Mouse (Mus musculus): ENCODE measurements at regions not wholly inside any gene's neighbourhood (a gene's known extent, or its start where the extent isn't known, plus 50 kb on each side); places are given as distances from the start of the nearest gene placed in this dataset.

- peak; percentile 5 for DNase-seq (ENCODE audit: low read depth, low spot score)
Measured at GRCm38 (mm10) chr10:43634371-43635080, 56.4 kb downstream of the Cd24a start.

DNA sequence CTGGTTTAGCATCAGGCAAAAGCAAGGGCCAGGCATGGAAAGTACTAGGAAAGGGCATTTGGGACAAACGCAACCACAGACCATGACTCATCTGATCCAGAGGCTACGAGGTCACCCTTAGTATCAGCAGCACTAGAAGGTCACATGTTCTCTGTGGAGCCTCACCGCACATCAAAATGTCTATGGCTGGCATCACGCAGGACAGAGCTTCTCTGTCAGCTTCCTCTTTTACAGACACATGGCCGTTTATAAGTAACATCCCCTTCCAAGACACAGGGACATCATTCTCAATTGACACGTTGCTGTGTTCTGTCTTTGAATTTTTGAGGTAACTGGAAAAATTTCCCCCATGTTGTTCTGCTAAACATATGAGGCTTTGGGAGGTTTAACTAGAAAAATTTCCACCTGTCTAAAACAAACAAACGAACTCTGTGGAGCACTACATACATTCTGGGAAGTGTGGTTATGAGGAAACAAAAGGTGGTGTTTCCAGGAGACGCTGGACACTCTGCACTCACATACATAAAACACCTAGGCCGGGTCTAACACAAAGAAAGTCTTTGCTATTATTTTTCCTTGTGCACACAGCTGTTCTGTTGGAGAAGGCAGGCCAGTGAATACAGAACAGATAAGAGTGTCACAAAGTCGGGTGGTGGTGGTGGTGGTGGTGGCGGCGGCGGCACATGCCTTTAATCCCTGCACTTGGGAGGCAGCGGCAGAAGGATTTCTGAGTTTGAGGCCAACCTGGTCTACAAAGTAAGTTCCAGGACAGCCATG, 63.3 kb downstream of the Cd24a start:
- no peak for DNase-seq (ENCODE audit: low read depth, low spot score)

DNA sequence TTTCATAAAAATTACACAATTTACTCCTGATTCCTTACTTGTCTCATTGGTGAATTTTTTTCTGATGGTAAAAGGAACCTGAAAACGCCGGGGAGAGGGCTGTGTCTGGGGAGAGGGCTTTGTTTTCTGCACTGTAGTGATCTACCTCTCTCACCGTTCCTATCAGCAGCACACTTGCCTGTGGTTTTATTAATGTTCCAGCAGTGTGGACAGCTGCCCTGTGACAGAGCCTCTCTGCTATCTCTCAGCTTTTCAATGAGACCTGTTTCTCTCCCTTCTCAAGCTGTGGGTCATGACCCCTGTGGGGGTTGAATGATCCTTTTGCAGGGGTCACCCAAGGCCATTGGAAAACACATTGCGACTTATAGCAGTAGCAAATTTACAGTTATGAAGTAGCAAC, 68.2 kb downstream of the Cd24a start:
- DNase-seq (ENCODE audit: low read depth, low spot score) = no peak

- DNase-seq (ENCODE audit: low read depth, low spot score) = no peak
Measured at GRCm38 (mm10) chr10:43646965-43647364, 68.9 kb downstream of the Cd24a start.

DNA sequence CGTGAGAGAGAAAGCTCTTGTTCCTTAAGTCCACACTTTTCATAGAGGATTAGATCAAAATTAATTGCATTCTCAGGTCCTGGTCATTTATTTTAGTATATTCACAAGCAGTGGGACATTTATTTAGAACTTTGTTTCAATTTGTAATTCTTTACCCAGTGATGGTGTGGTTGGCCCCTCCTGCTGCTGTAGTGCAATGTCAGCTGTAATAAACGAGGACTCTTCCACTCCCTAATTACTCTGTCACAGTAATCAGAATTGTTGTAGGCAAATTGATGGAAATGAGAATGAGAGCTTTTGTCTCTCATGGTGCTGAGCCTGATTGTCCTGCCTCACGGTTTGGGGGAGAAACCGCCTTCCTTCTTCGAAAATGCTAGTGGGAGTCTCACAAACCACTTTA, 70.1 kb downstream of the Cd24a start:
- no peak for DNase-seq (ENCODE audit: low read depth, low spot score)

DNA sequence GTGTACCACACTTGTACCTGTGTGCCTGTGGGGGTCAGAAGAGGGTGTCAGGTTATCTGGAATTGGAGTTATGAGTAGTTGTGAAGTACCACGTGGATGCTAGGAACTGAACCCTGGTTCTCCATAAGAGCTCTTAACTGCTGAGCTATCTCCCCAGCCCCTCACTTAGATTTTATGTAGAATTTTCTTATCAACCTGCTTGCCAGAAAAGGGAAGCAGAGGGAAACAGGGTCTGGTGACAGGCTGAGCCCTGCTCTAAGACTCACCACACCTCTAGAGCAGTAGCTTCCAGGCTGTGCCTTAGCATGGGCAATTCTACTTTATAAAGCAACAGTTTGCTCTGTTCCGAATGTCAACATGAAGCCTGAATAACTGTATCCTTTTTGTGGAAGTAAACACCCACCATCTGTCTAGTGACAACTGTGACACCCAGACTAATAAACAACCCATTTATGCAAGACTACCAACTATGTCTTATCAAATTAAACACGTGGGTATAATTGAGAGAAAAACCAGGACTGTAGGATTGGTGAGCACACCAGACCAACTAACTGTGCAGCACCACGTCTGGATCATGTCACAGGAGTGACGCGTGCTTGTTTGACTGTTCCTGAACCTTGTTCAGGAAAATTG, 70.8 kb downstream of the Cd24a start:
- no peak for DNase-seq (ENCODE audit: low read depth, low spot score)

- no peak for DNase-seq (ENCODE audit: low read depth, low spot score)
Measured at GRCm38 (mm10) chr10:43650449-43650848, 72.4 kb downstream of the Cd24a start.

DNA sequence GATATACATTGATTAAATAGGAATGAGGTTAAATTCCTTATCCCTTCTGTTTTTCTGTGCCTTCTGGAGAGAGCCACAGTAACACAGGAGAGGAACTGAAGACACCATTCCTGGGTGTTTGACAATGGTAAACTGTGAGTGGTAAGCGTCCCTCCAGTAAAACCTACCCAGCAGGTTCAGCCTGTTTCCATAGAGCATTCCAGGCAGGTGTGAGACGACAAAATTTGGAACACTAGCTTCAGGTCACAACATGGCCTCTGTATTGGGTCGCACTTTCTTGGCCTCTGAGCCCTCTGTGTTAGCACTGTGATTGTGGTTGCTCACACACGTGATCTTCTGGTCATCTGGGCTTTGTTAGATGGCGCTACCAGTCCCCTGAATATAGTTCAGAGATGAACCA, 73.4 kb downstream of the Cd24a start:
- no peak for DNase-seq (ENCODE audit: low read depth, low spot score)

DNA sequence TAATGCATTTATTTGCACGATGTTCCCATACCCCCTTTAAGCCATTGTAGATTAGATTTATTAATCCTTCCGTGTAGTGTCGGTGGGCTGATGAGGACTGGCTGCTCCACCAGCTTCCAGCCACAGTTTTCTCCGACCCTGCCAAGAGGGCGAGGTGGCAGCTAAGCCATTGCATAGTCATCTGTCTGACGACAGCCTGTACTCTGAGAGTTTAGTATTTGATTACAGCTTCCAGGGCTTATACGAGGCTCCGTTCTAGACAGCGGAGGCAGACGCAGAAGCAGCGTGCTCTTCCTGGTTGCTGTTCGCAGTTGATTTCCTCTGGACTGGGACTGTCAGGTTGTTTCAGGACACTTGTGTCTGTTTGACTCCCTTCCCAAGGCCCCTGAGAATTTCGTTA, 73.8 kb downstream of the Cd24a start:
- no peak for DNase-seq (ENCODE audit: low read depth, low spot score)

- DNase-seq (ENCODE audit: low read depth, low spot score) = no peak
Measured at GRCm38 (mm10) chr10:43655082-43655671, 77.1 kb downstream of the Cd24a start.

- no peak for DNase-seq (ENCODE audit: low read depth, low spot score)
Measured at GRCm38 (mm10) chr10:43655680-43656079, 77.6 kb downstream of the Cd24a start.

- DNase-seq (ENCODE audit: low read depth, low spot score) = no peak
Measured at GRCm38 (mm10) chr10:43656207-43656606, 78.1 kb downstream of the Cd24a start.

GRCm38 (mm10) chr10:43657501-43658225, 79.6 kb downstream of the Cd24a start:
- DNase-seq (ENCODE audit: low read depth, low spot score) = no peak

- DNase-seq (ENCODE audit: low read depth, low spot score) = no peak
Measured at GRCm38 (mm10) chr10:43658226-43658593, 80.1 kb downstream of the Cd24a start.

- DNase-seq (ENCODE audit: low read depth, low spot score) = no peak
Measured at GRCm38 (mm10) chr10:43664844-43665243, 86.8 kb downstream of the Cd24a start.

DNA sequence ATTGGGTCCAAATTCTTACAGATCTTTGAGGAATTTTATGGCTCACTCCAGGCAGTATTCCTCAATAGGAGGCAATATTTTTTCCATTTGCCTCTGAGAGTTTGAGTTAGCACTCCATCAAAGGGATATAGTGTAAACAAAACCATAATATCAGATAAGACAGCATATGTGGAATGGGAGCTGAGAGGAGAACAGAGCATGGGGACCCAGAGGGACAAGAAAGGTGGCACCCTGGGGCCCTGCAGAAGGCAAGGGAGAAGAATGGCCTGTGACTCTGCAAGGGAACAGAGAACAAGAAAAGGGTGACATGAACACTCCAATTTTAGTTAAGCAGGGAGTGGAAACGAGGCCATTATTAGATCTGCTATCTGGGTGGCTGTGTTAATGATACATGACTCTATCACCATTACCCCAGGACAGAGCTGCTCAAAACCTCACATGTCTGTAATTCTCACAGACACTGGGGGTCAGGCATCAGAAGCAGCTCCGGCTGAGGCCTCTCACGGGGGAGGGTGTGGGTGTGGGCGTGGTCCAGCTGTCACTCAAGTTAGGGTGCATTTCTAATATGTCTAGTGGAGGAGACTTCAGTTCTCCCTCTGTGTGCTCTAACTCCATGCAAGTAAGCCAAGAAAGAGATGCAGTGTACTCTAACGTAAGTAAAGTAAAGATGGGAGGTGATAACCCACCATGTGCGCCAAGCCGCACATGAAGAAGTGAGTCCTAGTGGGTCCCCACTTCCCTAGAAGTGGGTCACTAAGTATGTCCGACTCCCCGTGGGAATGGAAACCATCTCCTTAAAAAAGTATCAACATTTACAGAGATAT, 88.4 kb downstream of the Cd24a start:
- DNase-seq (ENCODE audit: low read depth, low spot score) = no peak

GRCm38 (mm10) chr10:43667086-43667690, 89.1 kb downstream of the Cd24a start:
- DNase-seq (ENCODE audit: low read depth, low spot score) = peak; percentile 15

- DNase-seq (ENCODE audit: low read depth, low spot score) = no peak
Measured at GRCm38 (mm10) chr10:43667732-43668247, 89.7 kb downstream of the Cd24a start.

DNA sequence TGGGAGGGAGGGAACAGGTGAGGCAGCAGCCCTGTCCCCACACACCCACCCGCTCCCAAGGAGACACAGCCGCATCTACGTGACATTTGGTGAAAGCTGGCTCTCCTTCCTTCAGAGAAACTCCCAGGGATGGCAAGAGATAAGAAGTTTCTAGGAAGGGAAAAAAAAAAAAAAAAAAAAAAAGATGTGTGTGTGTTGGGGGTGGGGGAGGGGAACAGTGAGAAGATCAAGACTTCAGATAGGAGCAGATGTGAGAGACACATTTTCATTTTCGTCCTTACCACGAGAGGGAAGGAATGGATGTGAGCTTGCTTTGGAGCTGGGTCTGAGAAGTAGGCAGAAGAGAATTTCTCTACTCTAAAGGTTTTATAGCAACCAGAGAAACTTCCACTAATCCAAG, 91.4 kb downstream of the Cd24a start:
- DNase-seq (ENCODE audit: low read depth, low spot score) = no peak

- DNase-seq (ENCODE audit: low read depth, low spot score) = no peak
Measured at GRCm38 (mm10) chr10:43670745-43671144, 92.7 kb downstream of the Cd24a start.

Data from R1 (cell line).